Mouse (Mus musculus) forebrain, embryonic 11.5 days (tissue): ENCODE data around the gene Dscam. TPM values are rescaled to one million over a fixed set of nuclear protein-coding genes. Genes with fewer than 3 reads are reported as not detected.

ENCODE experiments used
- polyA plus RNA-seq: library from polyadenylated mRNA; unstranded; fragments of >200 nt; fragmentation: Nextera tagmentation; extraction: Ambion mirVana; gene quantifications from 2 replicates; pipeline ENCODE4 v1.2.1, GENCODE M21; 2014

The Dscam gene
- polyA plus RNA-seq, 1 experiment from 2014 or later = 0.88 TPM

Other genes starting within 250 kb of the Dscam start
- 1.6 and 2.0 TPM in 2 replicates for gene Bace2, start 186.0 kb upstream of the Dscam start, polyA plus RNA-seq